Mouse (Mus musculus): ENCODE measurements around the gene Vps37b. TPM values are rescaled to one million over a fixed set of nuclear protein-coding genes. Genes with fewer than 3 reads are reported as not detected.
"Not testable (repeated sequence)": the region's sequence is repeated elsewhere in the genome, so short reads cannot be mapped to it uniquely, and the experiment has no call there.

Gene Vps37b
- polyA plus RNA-seq, 1 experiment from 2014 or later = 39.6 TPM

GRCm38 (mm10) chr5:124069657-124070056, 37.6 kb upstream of the Vps37b start:
- Histone ChIP-seq H3K4me1 (ENCODE audit: control insufficient read depth, insufficient read depth, low read length) (peaks cover under 1% of the 10 kb centered on the region; the same call in 1 of the 2 replicates), H3K4me3 (replicated peaks; ENCODE audit: low read length) (no peak overlapping the region), H3K27me3 (ENCODE audit: control insufficient read depth, insufficient read depth, low read length) (no peaks in the 10 kb centered on the region), H3K27ac (ENCODE audit: low read length) (peak overlapping the region; percentile 15; the same call in 1 of the 2 replicates), H3K9ac (ENCODE audit: low read length) (no peak overlapping the region), H3K9me3 (replicated peaks; ENCODE audit: control insufficient read depth, low read length) (no peaks in the 10 kb centered on the region), H3K36me3 (ENCODE audit: control insufficient read depth, insufficient read depth, low read length) (no peaks in the 10 kb centered on the region), H3K4me2 (ENCODE audit: low read depth, low read length) (no peak overlapping the region)
- peak; percentile 42; the same call in 1 of the 2 replicates for ATAC-seq (ENCODE audit: insufficient read depth, low FRiP score)
- 56% methylated on average over 3 of the region's 3 CpGs for WGBS

DNA sequence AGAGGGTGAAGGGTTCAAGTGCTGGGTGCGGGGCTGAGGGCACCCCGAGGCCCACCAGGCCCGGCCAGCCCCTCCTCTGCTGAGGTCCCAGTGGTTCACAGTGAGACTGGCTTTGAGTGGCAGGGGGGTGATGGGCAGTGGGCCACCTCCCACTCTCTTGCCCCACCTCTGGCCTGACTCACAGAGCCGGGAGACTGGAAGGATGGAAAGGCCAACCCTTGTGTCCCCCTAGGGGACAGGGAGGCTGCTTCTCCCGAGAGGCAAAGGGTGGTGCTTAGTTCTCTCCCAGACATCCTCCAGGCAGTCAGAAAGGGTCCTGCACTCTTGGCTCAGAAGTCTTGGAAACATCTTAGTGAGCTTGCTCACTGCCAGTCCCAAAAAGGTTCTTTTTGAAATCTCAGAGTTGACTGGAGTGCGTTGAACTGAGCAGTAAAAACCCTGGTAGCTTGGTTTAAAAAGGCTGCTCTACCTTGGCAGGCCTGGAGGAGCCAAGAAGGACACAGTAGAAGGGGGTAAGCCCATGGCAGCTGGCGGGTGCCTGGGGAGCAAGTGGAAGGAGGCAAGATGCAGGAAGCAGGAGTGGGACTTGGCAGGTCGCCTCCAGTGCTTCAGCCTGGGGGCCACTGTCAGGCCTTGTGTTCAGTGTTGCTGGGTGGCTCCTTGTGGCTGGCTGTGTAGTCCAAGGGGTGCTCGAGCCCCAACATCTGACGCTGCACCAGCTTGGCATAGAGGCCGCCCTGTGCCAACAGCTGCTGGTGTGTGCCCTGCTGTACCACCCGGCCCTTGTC, 30.2 kb upstream of the Vps37b start:
- ATAC-seq (ENCODE audit: insufficient read depth, low FRiP score) = no peak
- WGBS = 70% methylated on average over 12 of the region's 12 CpGs
- Histone ChIP-seq H3K9me3 (replicated peaks; ENCODE audit: control insufficient read depth, low read length) (no peaks in the 10 kb centered on the region), H3K27me3 (ENCODE audit: control insufficient read depth, insufficient read depth, low read length) (no peaks in the 10 kb centered on the region), H3K4me2 (ENCODE audit: low read depth, low read length) (no peak overlapping the region), H3K9ac (ENCODE audit: low read length) (no peak overlapping the region), H3K27ac (ENCODE audit: low read length) (no peak overlapping the region), H3K36me3 (ENCODE audit: control insufficient read depth, insufficient read depth, low read length) (no peaks in the 10 kb centered on the region), H3K4me1 (ENCODE audit: control insufficient read depth, insufficient read depth, low read length) (peaks cover 8% of the 10 kb centered on the region), H3K4me3 (replicated peaks; ENCODE audit: low read length) (no peak overlapping the region)

DNA sequence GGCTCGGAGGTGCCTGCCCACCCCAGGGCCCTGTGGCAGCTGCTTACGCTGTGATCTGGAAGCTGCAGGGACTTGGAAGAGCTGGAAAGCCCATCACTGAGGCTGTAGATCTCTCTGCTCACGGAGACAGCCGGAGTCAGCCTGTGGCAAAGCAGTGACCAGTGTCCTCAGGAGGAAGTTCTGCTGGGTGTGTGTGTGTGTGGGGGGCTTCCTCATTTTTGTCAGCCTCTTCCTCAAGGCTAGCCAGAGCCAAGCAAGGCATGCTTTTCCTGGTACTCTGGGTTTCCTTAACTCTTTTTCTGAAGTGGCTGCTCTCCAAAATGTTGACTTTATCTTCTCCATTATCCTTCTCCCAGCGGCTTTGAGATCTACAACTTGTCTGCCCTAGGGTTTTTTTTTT, 27.6 kb upstream of the Vps37b start:
- Histone ChIP-seq H3K4me1 (ENCODE audit: control insufficient read depth, insufficient read depth, low read length) (peaks cover 8% of the 10 kb centered on the region), H3K27ac (ENCODE audit: low read length) (peak overlapping the region; percentile 46; the same call in 1 of the 2 replicates), H3K36me3 (ENCODE audit: control insufficient read depth, insufficient read depth, low read length) (no peaks in the 10 kb centered on the region), H3K9me3 (replicated peaks; ENCODE audit: control insufficient read depth, low read length) (no peaks in the 10 kb centered on the region), H3K9ac (ENCODE audit: low read length) (0 out of 2 replicates have a peak overlapping the region, but pooled peaks have one; percentile 46), H3K4me2 (ENCODE audit: low read depth, low read length) (no peak overlapping the region), H3K4me3 (replicated peaks; ENCODE audit: low read length) (no peak overlapping the region; the same call in 1 of the 2 replicates), H3K27me3 (ENCODE audit: control insufficient read depth, insufficient read depth, low read length) (no peaks in the 10 kb centered on the region)
- no peak for ATAC-seq (ENCODE audit: insufficient read depth, low FRiP score)
- 52% methylated on average over 5 of the region's 5 CpGs for WGBS

DNA sequence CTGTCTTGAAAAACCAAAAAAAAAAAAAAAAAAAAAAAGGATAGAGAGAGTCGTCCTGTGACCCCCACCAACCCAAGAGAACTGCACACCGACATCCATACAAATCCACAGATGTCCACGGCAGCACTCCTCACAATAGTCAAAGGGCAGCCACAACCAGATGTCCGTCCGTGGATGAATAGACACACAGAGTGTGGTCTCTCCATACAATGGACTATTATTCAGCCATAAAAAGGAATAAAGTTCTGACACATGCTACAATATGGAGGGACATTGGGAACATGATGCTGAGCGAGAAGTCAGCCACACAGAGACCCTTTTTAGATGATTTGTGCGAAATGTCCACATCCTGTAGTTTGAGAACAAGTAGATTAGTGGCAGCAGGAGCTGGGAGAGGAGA, 26.7 kb upstream of the Vps37b start:
- Histone ChIP-seq H3K9me3 (replicated peaks; ENCODE audit: control insufficient read depth, low read length) (no peaks in the 10 kb centered on the region), H3K36me3 (ENCODE audit: control insufficient read depth, insufficient read depth, low read length) (no peaks in the 10 kb centered on the region), H3K4me3 (replicated peaks; ENCODE audit: low read length) (no peak overlapping the region), H3K27ac (ENCODE audit: low read length) (no peak overlapping the region), H3K4me2 (ENCODE audit: low read depth, low read length) (no peak overlapping the region), H3K27me3 (ENCODE audit: control insufficient read depth, insufficient read depth, low read length) (no peaks in the 10 kb centered on the region), H3K4me1 (ENCODE audit: control insufficient read depth, insufficient read depth, low read length) (peaks cover 8% of the 10 kb centered on the region), H3K9ac (ENCODE audit: low read length) (no peak overlapping the region)
- ATAC-seq (ENCODE audit: insufficient read depth, low FRiP score) = no peak
- WGBS = 86% methylated on average over 7 of the region's 7 CpGs

GRCm38 (mm10) chr5:124056956-124057355, 24.9 kb upstream of the Vps37b start:
- no peak overlapping the region for H3K4me2 ChIP-seq (ENCODE audit: low read depth, low read length)
- no peaks in the 10 kb centered on the region for H3K9me3 ChIP-seq (replicated peaks; ENCODE audit: control insufficient read depth, low read length)
- no peak for ATAC-seq (ENCODE audit: insufficient read depth, low FRiP score)
- 45% methylated on average over 4 of the region's 4 CpGs for WGBS
- no peak overlapping the region for H3K4me3 ChIP-seq (replicated peaks; ENCODE audit: low read length)
- H3K27me3 ChIP-seq (ENCODE audit: control insufficient read depth, insufficient read depth, low read length) = no peaks in the 10 kb centered on the region
- peaks cover 8% of the 10 kb centered on the region for H3K4me1 ChIP-seq (ENCODE audit: control insufficient read depth, insufficient read depth, low read length)
- no peak overlapping the region for H3K27ac ChIP-seq (ENCODE audit: low read length)
- H3K9ac ChIP-seq (ENCODE audit: low read length) = no peak overlapping the region
- H3K36me3 ChIP-seq (ENCODE audit: control insufficient read depth, insufficient read depth, low read length) = no peaks in the 10 kb centered on the region

DNA sequence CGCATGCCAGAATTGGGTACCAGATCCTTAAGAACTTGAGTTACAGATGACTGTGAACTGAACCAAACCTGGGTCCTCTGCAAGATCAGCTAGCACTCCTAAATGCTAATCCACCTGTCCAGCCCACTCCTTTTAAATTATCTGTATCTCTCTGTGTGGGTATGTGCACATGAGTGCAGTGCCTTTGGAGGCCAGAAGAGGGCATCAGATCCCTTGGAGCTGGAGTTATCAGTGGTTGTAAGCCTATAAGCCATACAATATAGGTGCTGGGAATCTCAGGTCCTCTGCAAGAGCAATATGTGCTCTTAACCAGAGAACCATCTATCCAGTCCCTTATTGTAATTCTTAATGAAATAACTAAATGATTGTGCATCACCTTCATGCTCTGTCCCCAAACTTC, 24.1 kb upstream of the Vps37b start:
- no peaks in the 10 kb centered on the region for H3K36me3 ChIP-seq (ENCODE audit: control insufficient read depth, insufficient read depth, low read length)
- H3K4me2 ChIP-seq (ENCODE audit: low read depth, low read length) = no peak overlapping the region
- ATAC-seq (ENCODE audit: insufficient read depth, low FRiP score) = no peak
- H3K9ac ChIP-seq (ENCODE audit: low read length) = no peak overlapping the region
- no peak overlapping the region for H3K27ac ChIP-seq (ENCODE audit: low read length)
- WGBS = 100% methylated on average over 1 of the region's 1 CpGs
- peaks cover 10% of the 10 kb centered on the region for H3K4me1 ChIP-seq (ENCODE audit: control insufficient read depth, insufficient read depth, low read length)
- no peaks in the 10 kb centered on the region for H3K27me3 ChIP-seq (ENCODE audit: control insufficient read depth, insufficient read depth, low read length)
- no peak overlapping the region for H3K4me3 ChIP-seq (replicated peaks; ENCODE audit: low read length)
- H3K9me3 ChIP-seq (replicated peaks; ENCODE audit: control insufficient read depth, low read length) = no peaks in the 10 kb centered on the region

DNA sequence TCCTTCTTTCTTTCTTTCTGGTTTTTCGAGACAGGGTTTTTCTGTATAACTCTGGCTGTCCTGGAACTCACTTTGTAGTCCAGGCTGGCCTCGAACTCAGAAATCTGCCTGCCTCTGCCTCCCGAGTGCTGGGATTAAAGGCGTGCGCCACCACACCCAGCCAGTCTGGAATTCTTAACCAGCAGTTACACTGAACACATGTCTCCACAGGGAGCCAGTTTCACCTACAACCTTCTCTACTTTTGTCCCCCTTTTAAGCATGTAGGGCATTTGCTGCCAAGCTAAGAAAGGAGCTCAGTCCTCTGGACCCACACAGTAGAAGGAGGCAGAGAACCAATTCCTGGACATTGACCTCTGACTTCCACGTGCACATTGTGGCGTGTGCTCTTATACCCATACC, 20.6 kb upstream of the Vps37b start:
- not testable (repeated sequence) for H3K9me3 ChIP-seq (replicated peaks; ENCODE audit: control insufficient read depth, low read length); ATAC-seq (ENCODE audit: insufficient read depth, low FRiP score); H3K4me3 ChIP-seq (replicated peaks; ENCODE audit: low read length); H3K4me2 ChIP-seq (ENCODE audit: low read depth, low read length); H3K27me3 ChIP-seq (ENCODE audit: control insufficient read depth, insufficient read depth, low read length); H3K27ac ChIP-seq (ENCODE audit: low read length); H3K36me3 ChIP-seq (ENCODE audit: control insufficient read depth, insufficient read depth, low read length); H3K9ac ChIP-seq (ENCODE audit: low read length)
- H3K4me1 ChIP-seq (ENCODE audit: control insufficient read depth, insufficient read depth, low read length) = peaks cover 25% of the 10 kb centered on the region
- WGBS = 88% methylated on average over 7 of the region's 7 CpGs

DNA sequence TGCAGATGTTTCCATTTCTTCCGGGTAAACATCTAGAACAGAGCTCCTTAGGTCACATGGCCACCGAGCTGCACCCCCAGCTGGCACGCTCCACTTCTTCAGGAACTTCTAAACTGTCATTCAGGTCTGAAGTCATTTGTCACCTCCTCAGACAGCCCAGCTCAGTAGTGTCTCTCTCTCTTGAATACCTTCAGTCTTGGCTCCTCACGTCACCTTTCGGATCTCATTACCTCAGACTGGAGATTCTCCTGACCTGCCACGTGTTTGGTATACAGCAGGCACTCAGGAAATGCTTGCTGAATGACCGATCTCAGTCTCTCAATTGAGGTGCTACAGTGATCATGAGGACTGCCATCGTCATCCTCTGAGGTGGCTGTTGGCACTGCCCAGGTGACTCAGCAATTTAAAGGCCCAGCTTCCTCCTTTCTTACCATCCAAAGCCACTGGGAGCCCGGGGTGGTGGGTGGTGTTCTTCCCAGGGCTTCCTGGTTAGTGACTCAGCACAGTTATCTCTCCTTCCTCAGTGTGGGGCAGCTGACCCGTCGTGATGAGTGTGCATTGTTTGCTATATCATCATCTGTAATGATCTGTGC, 19.9 kb upstream of the Vps37b start:
- WGBS = 61% methylated on average over 11 of the region's 11 CpGs
- Histone ChIP-seq H3K27ac (ENCODE audit: low read length) (peak overlapping the region; percentile 53), H3K4me1 (ENCODE audit: control insufficient read depth, insufficient read depth, low read length) (peaks cover 29% of the 10 kb centered on the region), H3K9me3 (replicated peaks; ENCODE audit: control insufficient read depth, low read length) (no peaks in the 10 kb centered on the region), H3K4me2 (ENCODE audit: low read depth, low read length) (no peak overlapping the region; the same call in 1 of the 2 replicates), H3K27me3 (ENCODE audit: control insufficient read depth, insufficient read depth, low read length) (no peaks in the 10 kb centered on the region), H3K9ac (ENCODE audit: low read length) (no peak overlapping the region; the same call in 1 of the 2 replicates), H3K4me3 (replicated peaks; ENCODE audit: low read length) (no peak overlapping the region), H3K36me3 (ENCODE audit: control insufficient read depth, insufficient read depth, low read length) (no peaks in the 10 kb centered on the region)
- ATAC-seq (ENCODE audit: insufficient read depth, low FRiP score) = peak; percentile 72
